Mouse (Mus musculus) urinary bladder, postnatal 25 days (tissue): ENCODE measurements around the gene Gm21149.
"Not testable (repeated sequence)": the region's sequence is repeated elsewhere in the genome, so short reads cannot be mapped to it uniquely, and the experiment has no call there.

Experiments used
- DNase-seq: peaks from one replicate; pipeline ENCODE4 v3.0.0; 2022; ENCODE audit warnings: low spot score

The Gm21149 gene

DNA sequence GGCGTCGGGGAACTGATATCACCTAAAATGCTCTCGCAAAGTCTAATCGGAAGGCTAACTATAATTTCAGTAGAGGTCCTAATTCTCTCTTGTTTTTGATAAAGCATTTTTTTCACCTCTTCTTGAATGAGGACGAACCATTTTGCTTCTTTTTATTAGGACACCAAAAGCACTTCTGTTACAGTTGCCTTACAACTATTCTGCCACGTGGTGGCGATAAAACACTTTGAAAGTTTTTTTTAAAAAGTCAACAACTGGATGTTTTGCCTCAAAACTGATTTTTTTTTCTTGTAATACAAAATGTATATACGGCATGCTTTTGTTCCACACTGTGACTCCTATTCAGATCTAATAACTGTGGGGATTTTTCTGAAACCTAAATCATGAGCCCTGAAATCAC is 14.7 kb downstream of the Gm21149 start:
- not testable (repeated sequence) for DNase-seq

DNA sequence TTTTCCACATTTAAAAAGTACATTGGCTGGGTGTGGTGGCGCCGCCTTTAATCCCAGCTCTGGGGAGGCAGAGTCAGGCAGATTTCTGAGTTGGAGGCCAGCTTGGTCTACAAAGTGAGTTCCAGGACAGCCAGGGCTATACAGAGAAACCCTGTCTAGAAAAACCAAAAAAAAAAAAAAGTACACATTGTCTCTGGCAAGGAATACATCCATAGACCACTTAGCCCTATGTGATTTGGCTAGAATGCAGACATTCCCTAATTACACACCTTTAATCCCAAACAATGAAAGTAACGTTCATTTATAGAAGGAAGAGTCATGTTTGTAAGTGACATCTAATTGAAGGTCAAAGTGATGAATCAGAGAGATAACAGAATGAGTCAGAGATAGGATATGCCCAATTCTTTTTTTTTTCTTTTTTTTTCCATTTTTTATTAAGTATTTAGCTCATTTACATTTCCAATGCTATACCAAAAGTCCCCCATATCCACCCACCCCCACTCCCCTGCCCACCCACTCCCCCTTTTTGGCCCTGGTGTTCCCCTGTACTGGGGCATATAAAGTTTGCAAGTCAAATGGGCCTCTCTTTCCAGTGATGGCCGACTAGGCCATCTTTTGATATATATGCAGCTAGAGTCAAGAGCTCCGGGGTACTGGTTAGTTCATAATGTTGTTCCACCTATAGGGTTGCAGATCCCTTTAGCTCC is 18.3 kb downstream of the Gm21149 start:
- not testable (repeated sequence) for DNase-seq
